Mouse (Mus musculus) adipocyte (in vitro differentiated cells): ENCODE data around the gene Xylt1.

Source experiments
- DNase-seq: peaks from one replicate; pipeline ENCODE4 v3.0.0-alpha.2; 2016; ENCODE audit warnings: low spot score

The Xylt1 gene

GRCm38 (mm10) chr7:117566115-117566514, 185.3 kb downstream of the Xylt1 start:
- DNase-seq, result no peak

- DNase-seq, result no peak
Observed at GRCm38 (mm10) chr7:117566833-117567232, 186.1 kb downstream of the Xylt1 start.

GRCm38 (mm10) chr7:117567252-117567651, 186.5 kb downstream of the Xylt1 start:
- no peak for DNase-seq

- no peak for DNase-seq
Observed at GRCm38 (mm10) chr7:117567653-117568340, 187.0 kb downstream of the Xylt1 start.

- no peak for DNase-seq
Observed at GRCm38 (mm10) chr7:117571131-117571530, 190.4 kb downstream of the Xylt1 start.

- no peak for DNase-seq
Observed at GRCm38 (mm10) chr7:117571713-117572112, 190.9 kb downstream of the Xylt1 start.

GRCm38 (mm10) chr7:117573170-117573569, 192.4 kb downstream of the Xylt1 start:
- no peak for DNase-seq

- no peak for DNase-seq
Observed at GRCm38 (mm10) chr7:117575417-117575816, 194.6 kb downstream of the Xylt1 start.

- no peak for DNase-seq
Observed at GRCm38 (mm10) chr7:117577035-117577434, 196.3 kb downstream of the Xylt1 start.

GRCm38 (mm10) chr7:117585164-117585563, 204.4 kb downstream of the Xylt1 start:
- DNase-seq, result no peak

- DNase-seq, result no peak
Observed at GRCm38 (mm10) chr7:117586811-117587210, 206.0 kb downstream of the Xylt1 start.

GRCm38 (mm10) chr7:117587234-117587929, 206.6 kb downstream of the Xylt1 start:
- DNase-seq, result no peak

- no peak for DNase-seq
Observed at GRCm38 (mm10) chr7:117588426-117588825, 207.6 kb downstream of the Xylt1 start.

GRCm38 (mm10) chr7:117589359-117589758, 208.6 kb downstream of the Xylt1 start:
- DNase-seq, result no peak

- no peak for DNase-seq
Observed at GRCm38 (mm10) chr7:117589820-117590219, 209.0 kb downstream of the Xylt1 start.

GRCm38 (mm10) chr7:117594191-117594590, 213.4 kb downstream of the Xylt1 start:
- DNase-seq, result no peak

- no peak for DNase-seq
Observed at GRCm38 (mm10) chr7:117595029-117595695, 214.4 kb downstream of the Xylt1 start.

GRCm38 (mm10) chr7:117600443-117600842, 219.7 kb downstream of the Xylt1 start:
- DNase-seq, result no peak

- DNase-seq, result no peak
Observed at GRCm38 (mm10) chr7:117610439-117610838, 229.7 kb downstream of the Xylt1 start.

GRCm38 (mm10) chr7:117612788-117613473, 232.2 kb downstream of the Xylt1 start:
- no peak for DNase-seq

GRCm38 (mm10) chr7:117613796-117614195, 233.0 kb downstream of the Xylt1 start:
- no peak for DNase-seq

GRCm38 (mm10) chr7:117614346-117614745, 233.6 kb downstream of the Xylt1 start:
- DNase-seq, result no peak
